10 mouse cellular contexts compared by ENCODE assay signal in the genomic region with DNA sequence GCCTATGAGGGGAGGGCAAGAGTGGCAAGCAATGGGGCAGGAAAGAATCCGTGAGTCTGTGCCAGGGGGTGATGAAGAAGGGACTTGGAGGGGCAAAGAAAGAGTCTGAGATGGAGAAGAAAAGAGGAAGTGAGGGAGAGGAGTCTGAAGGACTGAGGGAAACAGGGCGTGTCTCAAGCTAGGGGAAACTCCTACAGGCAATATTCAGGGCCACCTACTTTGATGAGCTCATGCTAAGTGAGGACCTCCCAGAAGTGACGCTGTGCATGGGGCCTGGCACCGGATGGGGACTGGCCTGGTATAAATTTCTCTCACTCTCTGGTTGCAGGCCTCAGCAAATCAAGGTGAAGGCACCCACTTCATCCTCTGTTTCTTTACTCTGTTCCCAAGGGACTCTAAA. TPM values are rescaled to one million over a fixed set of nuclear protein-coding genes. Genes with fewer than 3 reads are reported as not detected.
DNase-seq lines count a peak whose midpoint lies in the region; ATAC-seq and TF ChIP-seq lines count a peak whose summit lies in the region.
"Had no signal": no experiment of that assay in that cellular context is flagged by ENCODE, and none has a peak within 500 bp of the region (broad histone marks: within the 10 kb centered on the region; RNA-seq: fewer than 3 reads in every experiment).

No protein-coding gene starts in this region.

- ATAC-seq in CD4-positive, CD25-positive, alpha-beta regulatory T cell, adult 4 months, result peak; percentile 78
- ATAC-seq in activated CD4-positive, CD25-positive, alpha-beta regulatory T cell, adult 4 months, result peak; percentile 75
- no peak for ATAC-seq in liver, embryonic 15.5 days (ENCODE audit: insufficient read depth)
- ATAC-seq in forebrain, embryonic 15.5 days (replicated peaks), result no peak
- no peak for ATAC-seq in erythroblast, adult 5-6 weeks (replicated peaks; ENCODE audit: low FRiP score, poor library complexity, severe bottlenecking)
- no peak for ATAC-seq in forebrain, embryonic 11.5 days (replicated peaks; ENCODE audit: low FRiP score)
- ATAC-seq: midbrain, embryonic 16.5 days had no signal

- no peaks in the 10 kb centered on the region for H3K27me3 ChIP-seq in liver, embryonic 15.5 days
- H3K27me3 ChIP-seq in spleen, adult 2 months (ENCODE audit: control insufficient read depth, insufficient read depth, low read length), result no peaks in the 10 kb centered on the region
- H3K27me3 ChIP-seq in forebrain, embryonic 15.5 days, result no peaks in the 10 kb centered on the region
- H3K27me3 ChIP-seq in forebrain, embryonic 11.5 days (ENCODE audit: control insufficient read depth, insufficient read depth, low read length), result no peaks in the 10 kb centered on the region

- H3K4me3 ChIP-seq in liver, embryonic 15.5 days (replicated peaks), result 0 out of 2 replicates have a peak overlapping the region, but pooled peaks have one; percentile 22
- peak overlapping the region; percentile 69 for H3K4me3 ChIP-seq in spleen, adult 2 months (ENCODE audit: extremely low read depth, insufficient read depth, insufficient read length)
- H3K4me3 ChIP-seq in forebrain, embryonic 15.5 days, result no peak overlapping the region
- H3K4me3 ChIP-seq in forebrain, embryonic 11.5 days (ENCODE audit: low read depth, low read length), result no peak overlapping the region

- 12% methylated on average over 4 of the region's 4 CpGs for WGBS in liver, embryonic 15.5 days (ENCODE audit: insufficient replicate concordance)
- 3% methylated on average over 4 of the region's 4 CpGs for WGBS in spleen, adult 2 months
- WGBS in forebrain, embryonic 15.5 days, result 68% methylated on average over 4 of the region's 4 CpGs
- 75% methylated on average over 4 of the region's 4 CpGs for WGBS in forebrain, embryonic 11.5 days

- no peak for TF ChIP-seq CTCF in spleen, adult 2 months (IDR thresholded peaks at IDR 0.05; ENCODE audit: extremely low read depth, insufficient read depth, insufficient read length, insufficient replicate concordance)

- H3K9ac ChIP-seq in liver, embryonic 15.5 days, result no peak overlapping the region
- no peak overlapping the region for H3K9ac ChIP-seq in forebrain, embryonic 15.5 days (replicated peaks)
- no peak overlapping the region for H3K9ac ChIP-seq in forebrain, embryonic 11.5 days (ENCODE audit: low read length)

- TF ChIP-seq POLR2A in spleen, adult 2 months (IDR thresholded peaks at IDR 0.05; ENCODE audit: low read depth, low read length), result no peak; the same call in 1 of the 2 replicates

- H3K4me2 ChIP-seq in liver, embryonic 15.5 days, result peak overlapping the region; percentile 18
- H3K4me2 ChIP-seq in forebrain, embryonic 15.5 days (replicated peaks), result no peak overlapping the region
- H3K4me2 ChIP-seq in forebrain, embryonic 11.5 days (ENCODE audit: low read depth, low read length, severe bottlenecking), result no peak overlapping the region

- H3K27ac ChIP-seq in liver, embryonic 15.5 days (replicated peaks), result no peak overlapping the region
- H3K27ac ChIP-seq in spleen, adult 2 months (ENCODE audit: insufficient read depth, low read length), result peak overlapping the region; percentile 97
- H3K27ac ChIP-seq in forebrain, embryonic 15.5 days (replicated peaks), result no peak overlapping the region
- H3K27ac ChIP-seq in forebrain, embryonic 11.5 days (ENCODE audit: low read depth, low read length), result no peak overlapping the region

- no peaks in the 10 kb centered on the region for H3K9me3 ChIP-seq in liver, embryonic 15.5 days (replicated peaks)
- no peaks in the 10 kb centered on the region for H3K9me3 ChIP-seq in forebrain, embryonic 15.5 days
- no peaks in the 10 kb centered on the region for H3K9me3 ChIP-seq in forebrain, embryonic 11.5 days (ENCODE audit: control insufficient read depth, low read length)

- peak; percentile 49 to 88 for DNase-seq in spleen, adult 2 months (ENCODE audit: low read depth in 1 of 2, low spot score in 2 of 2)
- no peak for DNase-seq in frontal cortex, postnatal 14 days (ENCODE audit: low spot score in 2 of 2)
- no peak for DNase-seq in forebrain, embryonic 11.5 days (ENCODE audit: low spot score)

- H3K36me3 ChIP-seq in liver, embryonic 15.5 days (replicated peaks), result no peaks in the 10 kb centered on the region
- H3K36me3 ChIP-seq in spleen, adult 2 months (ENCODE audit: control insufficient read depth, insufficient read depth, low read length), result peaks cover 5% of the 10 kb centered on the region; the same call in 1 of the 2 replicates
- no peaks in the 10 kb centered on the region for H3K36me3 ChIP-seq in forebrain, embryonic 15.5 days
- no peaks in the 10 kb centered on the region for H3K36me3 ChIP-seq in forebrain, embryonic 11.5 days (ENCODE audit: control insufficient read depth, insufficient read depth, low read length)

- no peaks in the 10 kb centered on the region for H3K4me1 ChIP-seq in liver, embryonic 15.5 days (replicated peaks)
- peaks cover 17% of the 10 kb centered on the region for H3K4me1 ChIP-seq in spleen, adult 2 months (ENCODE audit: control insufficient read depth, insufficient read depth, insufficient read length)
- H3K4me1 ChIP-seq in forebrain, embryonic 15.5 days, result no peaks in the 10 kb centered on the region
- H3K4me1 ChIP-seq in forebrain, embryonic 11.5 days (replicated peaks; ENCODE audit: control insufficient read depth, insufficient read depth, low read length), result no peaks in the 10 kb centered on the region

RNA-seq across cellular contexts. Expression of gene Raet1d, which starts 53.9 kb away (rescaled TPM):
- under 1 TPM; 0.44 to 0.51 TPM for polyA plus RNA-seq in CD4-positive, CD25-positive, alpha-beta regulatory T cell, adult 4 months (2017; shearing (Covaris generic))
- polyA plus RNA-seq in activated CD4-positive, CD25-positive, alpha-beta regulatory T cell, adult 4 months (2017; shearing (Covaris generic)), result under 1 TPM; 0.34 to 0.46 TPM
- polyA plus RNA-seq in liver, embryonic 15.5 days (2015; fragmentation: Nextera tagmentation; extraction: Ambion mirVana), result 9.8 TPM in 2 replicates
- polyA plus RNA-seq in spleen, adult 2 months (2012; rRNA removed), result not detected in 2 replicates
- polyA plus RNA-seq in forebrain, embryonic 15.5 days (2015; fragmentation: Nextera tagmentation; extraction: Ambion mirVana), result 3.0 and 4.1 TPM in 2 replicates
- total RNA-seq in erythroblast, adult 5-6 weeks (2015; ENCODE audit: low replicate concordance), result not detected in 2 replicates
- total RNA-seq in erythroblast, adult 5-6 weeks (2017; ENCODE audit: low replicate concordance), result not detected in 2 replicates
- 16.5 and 17.8 TPM in 2 replicates for polyA plus RNA-seq in forebrain, embryonic 11.5 days (2014; fragmentation: Nextera tagmentation; extraction: Ambion mirVana)
- total RNA-seq: left cerebral cortex, adult 18-20 months had no signal

Comparison
In these comparisons a context has a peak if more than half of its experiments do, and no peak if none do; other contexts are left out.
1. ATAC-seq: peak in CD4-positive, CD25-positive, alpha-beta regulatory T cell, adult 4 months (single experiment) and activated CD4-positive, CD25-positive, alpha-beta regulatory T cell, adult 4 months (single experiment); none in liver, embryonic 15.5 days (single experiment), forebrain, embryonic 15.5 days (single experiment), erythroblast, adult 5-6 weeks (single experiment) and forebrain, embryonic 11.5 days (single experiment).
2. H3K4me3 ChIP-seq: peak in liver, embryonic 15.5 days (single experiment) and spleen, adult 2 months (single experiment); none in forebrain, embryonic 15.5 days (single experiment) and forebrain, embryonic 11.5 days (single experiment).
3. DNase-seq: peak in spleen, adult 2 months (2 of 2); none in frontal cortex, postnatal 14 days (0 of 2) and forebrain, embryonic 11.5 days (single experiment).